Mouse (Mus musculus): ENCODE results near the gene Olfr598.
"Not testable (repeated sequence)": the region's sequence is repeated elsewhere in the genome, so short reads cannot be mapped to it uniquely, and the experiment has no call there.

Olfr598 gene

DNA sequence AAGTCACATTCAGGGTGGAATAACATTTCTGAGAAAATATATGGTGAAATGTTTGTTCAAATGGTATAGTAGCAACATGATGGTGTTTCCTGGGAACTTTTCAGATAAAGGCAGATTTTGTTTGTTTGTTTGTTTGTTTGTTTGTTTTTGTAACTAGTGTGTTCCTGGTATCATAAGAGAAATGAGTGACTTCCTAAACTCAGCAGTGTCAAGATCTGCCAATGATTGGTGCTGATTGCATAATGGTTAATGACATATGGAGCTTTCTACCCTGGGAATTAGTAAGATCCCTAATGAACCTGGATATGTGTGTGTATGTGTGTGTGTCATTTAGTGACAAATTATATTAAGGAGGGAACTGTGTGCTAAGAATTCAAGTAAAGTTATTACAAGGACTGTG is at the start of gene Olfr598:
TSS of gene Olfr598 (plus strand) at position 301 of the 400 bp plus-strand sequence.
- no peak for DNase-seq (ENCODE audit: low spot score in 2 of 2)

DNA sequence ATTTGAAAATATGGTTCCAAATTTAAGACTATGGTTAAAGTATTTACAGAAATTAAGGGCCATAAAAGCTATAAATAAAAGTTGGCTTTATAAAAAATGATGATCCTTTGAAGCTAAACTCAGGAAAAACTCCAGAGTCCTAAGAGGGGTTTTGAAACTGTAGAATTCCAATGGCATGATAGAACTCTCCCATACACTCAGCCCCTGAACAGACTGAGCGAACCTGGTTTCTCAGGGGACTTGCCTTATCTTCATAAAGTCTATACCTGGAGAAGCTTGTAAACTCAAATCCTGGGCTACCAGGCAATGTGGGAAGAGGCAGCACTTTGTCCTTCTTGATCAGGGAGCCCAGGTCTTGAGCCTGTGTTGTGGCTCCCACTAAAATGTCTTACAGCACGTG is 18.0 kb upstream of the Olfr598 start, which contains the start of gene Olfr596:
TSS of gene Olfr596 (plus strand) at position 301 of the 400 bp plus-strand sequence.
- DNase-seq (ENCODE audit: low spot score in 2 of 2), result not testable (repeated sequence)

DNA sequence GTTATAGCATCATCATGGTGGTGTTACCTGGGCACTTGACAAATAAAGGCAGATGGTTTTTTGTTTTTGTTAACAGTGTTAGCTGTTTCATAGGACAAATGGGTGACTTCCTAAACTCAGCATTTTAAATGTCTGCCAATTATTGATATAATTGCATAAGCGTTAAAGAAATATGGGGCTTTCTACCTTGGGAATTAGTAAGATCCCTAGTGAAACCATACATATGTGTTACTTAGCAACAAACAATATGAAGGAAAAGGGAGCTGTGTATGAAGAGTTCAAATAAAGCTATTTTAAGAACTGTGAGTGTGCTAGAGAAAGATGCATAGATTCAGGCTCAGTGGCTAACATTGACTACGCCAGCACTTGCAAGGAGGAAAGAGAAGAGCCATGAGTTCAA is 7.4 kb upstream of the Olfr598 start, which contains the start of gene Olfr597:
TSS of gene Olfr597 (plus strand) at position 301 of the 400 bp plus-strand sequence.
- DNase-seq (ENCODE audit: low spot score in 2 of 2), result not testable (repeated sequence)

DNA sequence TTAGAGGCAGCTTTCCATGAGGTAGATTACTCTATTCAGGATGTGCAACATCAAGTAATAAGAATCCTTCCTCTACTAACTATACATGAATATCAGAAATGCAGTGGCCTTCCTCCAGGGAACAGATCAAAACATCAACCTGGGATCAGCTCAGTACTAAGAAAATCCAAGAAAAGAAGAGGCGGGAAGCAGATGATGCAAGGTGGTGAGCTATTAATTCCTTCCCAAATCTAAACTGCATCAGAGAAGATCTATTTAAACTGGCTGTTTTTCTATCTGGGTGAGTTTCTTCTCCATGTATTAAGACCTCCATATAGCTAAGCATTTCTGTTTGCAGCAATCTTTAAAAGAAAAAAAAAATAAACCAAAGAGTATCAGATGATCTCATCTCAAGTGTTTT is 12.2 kb downstream of the Olfr598 start, which contains the start of gene Olfr599:
TSS of gene Olfr599 (plus strand) at position 301 of the 400 bp plus-strand sequence.
- DNase-seq (ENCODE audit: low spot score in 2 of 2), result no peak

DNA sequence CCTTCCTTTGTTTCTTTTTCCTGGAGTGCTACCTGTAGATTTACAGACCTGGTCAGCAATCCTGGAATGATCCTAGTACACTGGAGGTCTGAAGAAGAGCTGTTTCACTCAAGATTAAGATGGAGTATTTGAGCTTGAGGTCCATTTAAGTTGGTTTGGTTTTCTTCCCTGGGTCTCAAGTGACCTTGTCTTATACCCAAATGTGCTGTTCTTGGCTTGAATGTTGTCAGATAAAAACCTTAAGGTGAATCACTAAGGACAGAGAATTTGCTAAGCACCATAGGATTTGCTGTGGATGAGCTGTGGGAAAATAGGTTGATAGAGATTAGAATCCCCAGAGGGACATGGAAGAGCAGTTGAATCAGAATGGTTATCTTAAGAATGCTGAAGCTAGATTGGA is 26.2 kb downstream of the Olfr598 start, which contains the start of gene Olfr600:
TSS of gene Olfr600 (minus strand) at position 101 of the 400 bp plus-strand sequence.
- no peak for DNase-seq (ENCODE audit: low spot score in 2 of 2)

DNA sequence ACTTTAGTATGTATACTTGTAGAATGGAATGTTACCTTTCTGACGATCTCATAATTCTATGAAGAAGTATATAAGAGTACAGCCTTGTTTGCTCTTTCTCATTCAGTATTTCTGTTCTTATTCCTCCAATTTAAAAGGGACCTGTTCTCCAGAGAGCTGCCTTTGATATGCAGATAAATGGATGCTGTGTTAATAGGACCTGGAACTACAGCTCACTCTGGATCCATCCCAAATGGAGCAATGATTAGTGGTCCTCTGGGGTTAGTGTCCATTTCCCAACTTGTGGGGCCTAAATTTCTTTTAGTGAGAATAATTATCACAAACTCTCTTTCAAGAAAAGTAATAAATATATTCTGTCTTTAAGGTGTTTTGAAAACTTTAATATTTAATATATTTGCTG is 39.2 kb downstream of the Olfr598 start, which contains the start of gene Olfr601:
TSS of gene Olfr601 (minus strand) at position 101 of the 400 bp plus-strand sequence.
- DNase-seq (ENCODE audit: low spot score in 2 of 2), result no peak

Measured in frontal cortex, postnatal 36 days (tissue).